Mouse (Mus musculus) midbrain, embryonic 14.5 days (tissue): ENCODE results near the gene Taf3. TPM values are rescaled to one million over a fixed set of nuclear protein-coding genes. Genes with fewer than 3 reads are reported as not detected.
A peak's percentile ranks its signal among the peaks of the same experiment; 100 is the strongest.

ENCODE experiments used
- ATAC-seq: fragments of 200-750 bp; cut with Nextera tagmentation; 2 replicates; pipeline ENCODE4 v1.8.0; 2017; ENCODE audit warnings: moderate number of reproducible peaks, moderate library complexity; ENCODE audit not compliant: low FRiP score, low TSS enrichment
- DNase-seq: peaks from one replicate; pipeline ENCODE4 v3.0.0-alpha.2; 2015
- H3K27ac ChIP-seq: fragments of 300-500 bp; sonication (generic); replicated peaks from 2 replicates; pipeline ENCODE4 v1.5.1; 2014; ENCODE audit warnings: mild to moderate bottlenecking, low read depth, low read length, moderate library complexity
- H3K27me3 ChIP-seq: fragments of 300-500 bp; sonication (generic); 2 replicates; pipeline ENCODE4 v1.6.1; 2014; ENCODE audit warnings: low read length, control low read depth, mixed read lengths; ENCODE audit not compliant: control insufficient read depth, insufficient read depth
- H3K36me3 ChIP-seq: fragments of 300-500 bp; sonication (generic); 2 replicates; pipeline ENCODE4 v1.6.1; 2014; ENCODE audit warnings: low read length, control low read depth; ENCODE audit not compliant: control insufficient read depth, insufficient read depth
- H3K4me1 ChIP-seq: fragments of 300-500 bp; sonication (generic); 2 replicates; pipeline ENCODE4 v1.6.1; 2014; ENCODE audit warnings: mild to moderate bottlenecking, antibody characterized with exemption, low read length, control low read depth; ENCODE audit not compliant: control insufficient read depth, insufficient read depth
- H3K4me2 ChIP-seq: fragments of 300-500 bp; sonication (generic); 2 replicates; pipeline ENCODE4 v1.6.1; 2014; ENCODE audit warnings: mild to moderate bottlenecking, low read length, moderate library complexity
- H3K4me3 ChIP-seq: fragments of 300-500 bp; sonication (generic); replicated peaks from 2 replicates; pipeline ENCODE4 v1.5.1; 2014; ENCODE audit warnings: low read depth, low read length
- H3K9ac ChIP-seq: fragments of 300-500 bp; sonication (generic); replicated peaks from 2 replicates; pipeline ENCODE4 v1.6.1; 2014; ENCODE audit warnings: mild to moderate bottlenecking, low read length, moderate library complexity
- H3K9me3 ChIP-seq: fragments of 300-500 bp; sonication (generic); 2 replicates; pipeline ENCODE4 v1.6.1; 2016; ENCODE audit warnings: low read length, control low read depth, mixed read lengths; ENCODE audit not compliant: control insufficient read depth
- WGBS: fragments of 180-500 bp; shearing (Covaris S2); extraction: QIAGEN DNeasy Blood & Tissue Kit; methylation state at CpG from one replicate; pipeline ENCODE4 v1.1.7; 2014; 5-methylcytosine and 5-hydroxymethylcytosine counted together
- polyA plus RNA-seq: library from polyadenylated mRNA; unstranded; fragments of >200 nt; fragmentation: Nextera tagmentation; extraction: Ambion mirVana; gene quantifications from 2 replicates; pipeline ENCODE4 v1.2.1, GENCODE M21; 2014

Taf3 gene
- polyA plus RNA-seq, 1 experiment from 2014 or later = 16.4 TPM

- Histone ChIP-seq H3K27me3 (peaks cover 67% of the 10 kb centered on the region), H3K4me2 (no peak overlapping the region), H3K27ac (peak overlapping the region; percentile 52), H3K36me3 (no peaks in the 10 kb centered on the region), H3K4me1 (peaks cover 16% of the 10 kb centered on the region), H3K9me3 (no peaks in the 10 kb centered on the region), H3K4me3 (no peak overlapping the region), H3K9ac (no peak overlapping the region)
- ATAC-seq (0 out of 2 replicates have a peak, but pooled peaks have one; percentile 31), DNase-seq (peak; percentile 53)
- under 1% methylated on average over 6 of the region's 6 CpGs for WGBS
These were observed 155.0 kb downstream of the Taf3 start for GRCm38 (mm10) chr2:9893272-9893953.

- WGBS = 6% methylated on average over 7 of the region's 7 CpGs
- Histone ChIP-seq H3K36me3 (no peaks in the 10 kb centered on the region), H3K4me1 (peaks cover 11% of the 10 kb centered on the region; the same call in 1 of the 2 replicates), H3K27ac (peak overlapping the region; percentile 55; the same call in 1 of the 2 replicates), H3K9me3 (no peaks in the 10 kb centered on the region), H3K4me3 (no peak overlapping the region), H3K27me3 (peaks cover 67% of the 10 kb centered on the region), H3K4me2 (no peak overlapping the region), H3K9ac (no peak overlapping the region)
- ATAC-seq (no peak), DNase-seq (peak; percentile 57)
These were observed 155.9 kb downstream of the Taf3 start for GRCm38 (mm10) chr2:9892541-9892940.

GRCm38 (mm10) chr2:9890906-9891305, 157.5 kb downstream of the Taf3 start:
- no peak for DNase-seq

GRCm38 (mm10) chr2:9890251-9890650, 158.1 kb downstream of the Taf3 start:
- Histone ChIP-seq H3K4me2 (peak overlapping the region; percentile 65), H3K4me3 (peak overlapping the region; percentile 45; the same call in 1 of the 2 replicates)
- DNase-seq = no peak

More at GRCm38 (mm10) chr2:9890906-9891305, 157.5 kb downstream of the Taf3 start:
- no peak for ATAC-seq
- Histone ChIP-seq H3K27me3 (peaks cover 71% of the 10 kb centered on the region), H3K4me2 (no peak overlapping the region), H3K9me3 (no peaks in the 10 kb centered on the region), H3K27ac (0 out of 2 replicates have a peak overlapping the region, but pooled peaks have one; percentile 5), H3K36me3 (no peaks in the 10 kb centered on the region), H3K4me1 (no peaks in the 10 kb centered on the region), H3K4me3 (no peak overlapping the region), H3K9ac (no peak overlapping the region)
- WGBS = 3% methylated on average over 5 of the region's 5 CpGs

GRCm38 (mm10) chr2:9889651-9890183, 158.7 kb downstream of the Taf3 start, which contains the start of gene Gata3:
TSS of gene Gata3 (minus strand) at chr2:9890034.
- Histone ChIP-seq H3K36me3 (no peaks in the 10 kb centered on the region), H3K27ac (no peak within 1 kb of the TSS), H3K4me3 (peak within 1 kb of the TSS; percentile 45), H3K9ac (peak within 1 kb of the TSS; percentile 3; the same call in 1 of the 2 replicates), H3K9me3 (no peaks in the 10 kb centered on the region), H3K4me2 (peak within 1 kb of the TSS; percentile 65), H3K27me3 (peaks cover 78% of the 10 kb centered on the region), H3K4me1 (no peaks in the 10 kb centered on the region)
- ATAC-seq (peak; percentile 4; the same call in 1 of the 2 replicates), DNase-seq (peak; percentile 40)
- 1% methylated on average over 23 of the region's 23 CpGs for WGBS

More at GRCm38 (mm10) chr2:9890251-9890650, 158.1 kb downstream of the Taf3 start:
- Histone ChIP-seq H3K9me3 (no peaks in the 10 kb centered on the region), H3K9ac (no peak overlapping the region), H3K36me3 (no peaks in the 10 kb centered on the region), H3K27ac (no peak overlapping the region), H3K27me3 (peaks cover 78% of the 10 kb centered on the region), H3K4me1 (no peaks in the 10 kb centered on the region)
- ATAC-seq = no peak
- WGBS = 5% methylated on average over 8 of the region's 8 CpGs

- WGBS = under 1% methylated on average over 30 of the region's 30 CpGs
- H3K27me3 ChIP-seq = peaks cover 74% of the 10 kb centered on the region
- H3K9ac ChIP-seq = peak within 1 kb of the TSS; percentile 3; the same call in 1 of the 2 replicates
- H3K4me2 ChIP-seq = peak within 1 kb of the TSS; percentile 65
- no peaks in the 10 kb centered on the region for H3K36me3 ChIP-seq
- H3K4me3 ChIP-seq = peak within 1 kb of the TSS; percentile 45
- no peaks in the 10 kb centered on the region for H3K4me1 ChIP-seq
- no peak within 1 kb of the TSS for H3K27ac ChIP-seq
- peak; percentile 75 for DNase-seq
- no peaks in the 10 kb centered on the region for H3K9me3 ChIP-seq
- peak; percentile 55 for ATAC-seq
These were observed 159.3 kb downstream of the Taf3 start, which contains the start of gene 9230102O04Rik for GRCm38 (mm10) chr2:9888913-9889650. TSS of gene 9230102O04Rik (minus strand) at chr2:9889540.

- Histone ChIP-seq H3K9ac (peak overlapping the region; percentile 69), H3K36me3 (no peaks in the 10 kb centered on the region), H3K27me3 (peaks cover 65% of the 10 kb centered on the region), H3K27ac (peak overlapping the region; percentile 89), H3K4me2 (peak overlapping the region; percentile 65), H3K4me3 (peak overlapping the region; percentile 45), H3K4me1 (no peaks in the 10 kb centered on the region), H3K9me3 (no peaks in the 10 kb centered on the region)
- DNase-seq = peak; percentile 75
- ATAC-seq = peak; percentile 38
- under 1% methylated on average over 7 of the region's 7 CpGs for WGBS
These were observed 160.8 kb downstream of the Taf3 start for GRCm38 (mm10) chr2:9887636-9888035.

GRCm38 (mm10) chr2:9886921-9887610, 161.3 kb downstream of the Taf3 start:
- peaks cover 71% of the 10 kb centered on the region for H3K27me3 ChIP-seq
- H3K9ac ChIP-seq = peak overlapping the region; percentile 69
- 1% methylated on average over 7 of the region's 7 CpGs for WGBS
- ATAC-seq (no peak), DNase-seq (peak; percentile 17)
- peak overlapping the region; percentile 45 for H3K4me3 ChIP-seq
- H3K4me2 ChIP-seq = peak overlapping the region; percentile 65
- no peaks in the 10 kb centered on the region for H3K9me3 ChIP-seq
- no peaks in the 10 kb centered on the region for H3K36me3 ChIP-seq
- peak overlapping the region; percentile 89 for H3K27ac ChIP-seq
- H3K4me1 ChIP-seq = no peaks in the 10 kb centered on the region
